In genomic region chr16:43522482-43522881, GRCm38 (mm10) we compare ENCODE assay signal across 21 mouse cellular contexts.
DNase-seq lines count a peak whose midpoint lies in the region; ATAC-seq and TF ChIP-seq lines count a peak whose summit lies in the region.
"Had no signal": no experiment of that assay in that cellular context is flagged by ENCODE, and none has a peak within 500 bp of the region (broad histone marks: within the 10 kb centered on the region; RNA-seq: fewer than 3 reads in every experiment).

No protein-coding gene starts in this region.

- 74% methylated on average over 4 of the region's 4 CpGs for WGBS in forebrain, embryonic 15.5 days
- WGBS in forebrain, embryonic 10.5 days: 90% methylated on average over 4 of the region's 4 CpGs
- 90% methylated on average over 4 of the region's 4 CpGs for WGBS in neural tube, embryonic 15.5 days
- 59% methylated on average over 4 of the region's 4 CpGs for WGBS in forebrain, postnatal 0 days

- H3K4me1 ChIP-seq in forebrain, embryonic 15.5 days: peaks cover 48% of the 10 kb centered on the region
- 0 out of 2 replicates have a peak, but pooled peaks cover 3% of the 10 kb centered on the region for H3K4me1 ChIP-seq in forebrain, embryonic 10.5 days
- 0 out of 2 replicates have a peak, but pooled peaks cover 2% of the 10 kb centered on the region for H3K4me1 ChIP-seq in neural tube, embryonic 15.5 days
- 0 out of 2 replicates have a peak, but pooled peaks cover 5% of the 10 kb centered on the region for H3K4me1 ChIP-seq in forebrain, postnatal 0 days (ENCODE audit: insufficient read depth)
- H3K4me1 ChIP-seq: embryonic facial prominence, embryonic 13.5 days; intestine, embryonic 15.5 days had no signal

- H3K36me3 ChIP-seq in forebrain, embryonic 15.5 days: no peaks in the 10 kb centered on the region
- H3K36me3 ChIP-seq in forebrain, embryonic 10.5 days (replicated peaks): no peaks in the 10 kb centered on the region
- no peaks in the 10 kb centered on the region for H3K36me3 ChIP-seq in neural tube, embryonic 15.5 days
- H3K36me3 ChIP-seq in forebrain, postnatal 0 days (ENCODE audit: insufficient read depth): no peaks in the 10 kb centered on the region
- H3K36me3 ChIP-seq: embryonic facial prominence, embryonic 13.5 days; G1E; heart, embryonic 10.5 days; hindbrain, embryonic 12.5 days; intestine, embryonic 15.5 days had no signal

- peak overlapping the region; percentile 47 for H3K27ac ChIP-seq in forebrain, embryonic 15.5 days (replicated peaks)
- H3K27ac ChIP-seq in forebrain, embryonic 10.5 days: no peak overlapping the region
- H3K27ac ChIP-seq in neural tube, embryonic 15.5 days (replicated peaks): 0 out of 2 replicates have a peak overlapping the region, but pooled peaks have one; percentile 23
- H3K27ac ChIP-seq in forebrain, postnatal 0 days (ENCODE audit: low read depth, low read length): peak overlapping the region; percentile 54; the same call in 1 of the 2 replicates
- H3K27ac ChIP-seq: embryonic facial prominence, embryonic 13.5 days; heart, embryonic 10.5 days; hindbrain, embryonic 12.5 days; intestine, embryonic 15.5 days had no signal

- H3K9me3 ChIP-seq in forebrain, embryonic 15.5 days: no peaks in the 10 kb centered on the region
- no peaks in the 10 kb centered on the region for H3K9me3 ChIP-seq in forebrain, embryonic 10.5 days
- no peaks in the 10 kb centered on the region for H3K9me3 ChIP-seq in neural tube, embryonic 15.5 days (replicated peaks)
- H3K9me3 ChIP-seq in forebrain, postnatal 0 days (ENCODE audit: low read length): no peaks in the 10 kb centered on the region
- H3K9me3 ChIP-seq: embryonic facial prominence, embryonic 13.5 days; G1E; heart, embryonic 10.5 days; hindbrain, embryonic 12.5 days; intestine, embryonic 15.5 days had no signal

- TF ChIP-seq CTCF in forebrain, postnatal 0 days (IDR thresholded peaks at IDR 0.05; ENCODE audit: low read depth): no peak

- intact Hi-C loops in left cerebral cortex, postnatal 4 days (cut with DNase I): no loop called here

- DNase-seq in forebrain, embryonic 10.5 days (ENCODE audit: extremely low spot score, low spot score): no peak
- peak; percentile 50 for DNase-seq in left cerebral cortex, postnatal 4 days
- DNase-seq in left cerebral cortex, adult 9 months (ENCODE audit: low spot score in 2 of 2): no peak
- DNase-seq in neural tube, embryonic 10.5 days (ENCODE audit: extremely low spot score, low spot score): no peak
- peak; percentile 57 for DNase-seq in forebrain, postnatal 0 days
- DNase-seq in spleen, postnatal 14 days (ENCODE audit: low spot score in 2 of 2): no peak
- DNase-seq: adrenal gland, adult 8-10 months; adrenal gland, postnatal 36 days; cerebellum, adult 11-12 months; cerebellum, adult 9-10 months; cerebellum, postnatal 36 days; gastrocnemius, postnatal 10 days; heart, postnatal 10 days; heart, postnatal 4 days had no signal

- no peak overlapping the region for H3K9ac ChIP-seq in forebrain, embryonic 15.5 days (replicated peaks)
- no peak overlapping the region for H3K9ac ChIP-seq in neural tube, embryonic 15.5 days (replicated peaks)
- no peak overlapping the region for H3K9ac ChIP-seq in forebrain, postnatal 0 days
- H3K9ac ChIP-seq: embryonic facial prominence, embryonic 13.5 days; hindbrain, embryonic 12.5 days; intestine, embryonic 15.5 days had no signal

- no peak for ATAC-seq in forebrain, embryonic 15.5 days (replicated peaks)
- no peak for ATAC-seq in neural tube, embryonic 15.5 days (ENCODE audit: low FRiP score)
- ATAC-seq in forebrain, postnatal 0 days: peak; percentile 35; the same call in 1 of the 2 replicates
- ATAC-seq: intestine, embryonic 15.5 days had no signal

- H3K4me2 ChIP-seq in forebrain, embryonic 15.5 days (replicated peaks): no peak overlapping the region
- H3K4me2 ChIP-seq in neural tube, embryonic 15.5 days: no peak overlapping the region
- no peak overlapping the region for H3K4me2 ChIP-seq in forebrain, postnatal 0 days (ENCODE audit: low read depth)
- H3K4me2 ChIP-seq: embryonic facial prominence, embryonic 13.5 days; hindbrain, embryonic 12.5 days; intestine, embryonic 15.5 days had no signal

- H3K27me3 ChIP-seq in forebrain, embryonic 15.5 days: no peaks in the 10 kb centered on the region
- no peaks in the 10 kb centered on the region for H3K27me3 ChIP-seq in forebrain, embryonic 10.5 days (ENCODE audit: poor library complexity, severe bottlenecking)
- H3K27me3 ChIP-seq in neural tube, embryonic 15.5 days (replicated peaks): no peaks in the 10 kb centered on the region
- H3K27me3 ChIP-seq in forebrain, postnatal 0 days (ENCODE audit: insufficient read depth, low read length): no peaks in the 10 kb centered on the region
- H3K27me3 ChIP-seq: embryonic facial prominence, embryonic 13.5 days; hindbrain, embryonic 12.5 days; intestine, embryonic 15.5 days had no signal

- H3K4me3 ChIP-seq in forebrain, embryonic 15.5 days: no peak overlapping the region
- no peak overlapping the region for H3K4me3 ChIP-seq in forebrain, embryonic 10.5 days
- no peak overlapping the region for H3K4me3 ChIP-seq in neural tube, embryonic 15.5 days (replicated peaks)
- no peak overlapping the region for H3K4me3 ChIP-seq in forebrain, postnatal 0 days (ENCODE audit: low read depth, low read length)
- H3K4me3 ChIP-seq: embryonic facial prominence, embryonic 13.5 days; heart, embryonic 10.5 days; hindbrain, embryonic 12.5 days; intestine, embryonic 15.5 days had no signal

Comparison
In these comparisons a context has a peak if more than half of its experiments do, and no peak if none do; other contexts are left out.
1. DNase-seq: peak in left cerebral cortex, postnatal 4 days (single experiment) and forebrain, postnatal 0 days (single experiment); none in forebrain, embryonic 10.5 days (single experiment), left cerebral cortex, adult 9 months (0 of 2), neural tube, embryonic 10.5 days (single experiment) and spleen, postnatal 14 days (0 of 2).